Mouse (Mus musculus) left cerebral cortex, adult 2 months (tissue): ENCODE results near the gene Tas2r118. TPM values are rescaled to one million over a fixed set of nuclear protein-coding genes. Genes with fewer than 3 reads are reported as not detected.

Experiments
- DNase-seq, 2 experiments: peaks; one replicate each; pipeline ENCODE4 v3.0.0; 2021 to 2022; ENCODE audit warnings: low spot score in 2 of 2, mixed read lengths in 1 of 2; ENCODE audit errors: extremely low spot score in 1 of 2
- H3K27ac ChIP-seq: fragments of 200-600 bp; 2 replicates; pipeline ENCODE4 v1.8.1; 2022
- H3K4me3 ChIP-seq: fragments of 200-600 bp; 2 replicates; pipeline ENCODE4 v1.8.1; 2022
- CTCF ChIP-seq: fragments of 200-600 bp; IDR thresholded peaks from 2 replicates; pipeline ENCODE4 v1.8.1; 2022; ENCODE audit warnings: antibody characterized with exemption, mild to moderate bottlenecking, moderate library complexity
- intact Hi-C: fragments of 180-260 bp; cut with DNase I; formaldehyde crosslinking; loops from one replicate; pipeline ENCODE4 v1.15.1; 2025
- long read RNA-seq, 2 experiments: library from polyadenylated mRNA; stranded (forward); transcript quantifications; one replicate each; pipeline ENCODE4 v2.0.0; 2021; ENCODE audit warnings: borderline mapping rate in 2 of 2
- total RNA-seq, 2 experiments: library from RNA; stranded (reverse); gene quantifications; 2 replicates each; pipeline ENCODE4 v1.2.3; 2021

Gene Tas2r118
- not detected for total RNA-seq
- long read RNA-seq, experiment 1: 0 reads
- long read RNA-seq, experiment 2: 0 reads

GRCm38 (mm10) chr6:23969960-23970359 lies at the start of gene Tas2r118:
Tas2r118 (minus strand) TSS chr6:23970060.
- intact Hi-C loops: loop anchor here (5.0 kb wide), 2 partner anchors 118 to 437 kb away; no protein-coding TSS in a partner anchor
- H3K27ac ChIP-seq: no peak within 1 kb of the TSS
- H3K4me3 ChIP-seq: no peak within 1 kb of the TSS
- TF ChIP-seq CTCF: no peak
- no peak for DNase-seq

GRCm38 (mm10) chr6:24018320-24018719 lies 48.5 kb upstream of the Tas2r118 start:
- TF ChIP-seq CTCF: no peak
- Histone ChIP-seq H3K4me3 (no peak overlapping the region), H3K27ac (no peak overlapping the region)
- no peak for DNase-seq
- intact Hi-C loops: no loop called here

GRCm38 (mm10) chr6:23993276-23993675 lies 23.4 kb upstream of the Tas2r118 start:
- H3K4me3 ChIP-seq: no peak overlapping the region
- DNase-seq: no peak
- no peak overlapping the region; the same call in 1 of the 2 replicates for H3K27ac ChIP-seq
- intact Hi-C loops: loop anchor here (1.0 to 5.0 kb wide), 2 partner anchors 26 to 414 kb away; no protein-coding TSS in a partner anchor
- no peak for TF ChIP-seq CTCF

GRCm38 (mm10) chr6:23990687-23991387 lies 21.0 kb upstream of the Tas2r118 start:
- Histone ChIP-seq H3K4me3 (no peak overlapping the region), H3K27ac (no peak overlapping the region)
- TF ChIP-seq CTCF: no peak
- DNase-seq: no peak
- intact Hi-C loops: loop anchor here (5.0 kb wide), 1 partner anchor 416 kb away; no protein-coding TSS in a partner anchor

GRCm38 (mm10) chr6:23986293-23986692 lies 16.4 kb upstream of the Tas2r118 start:
- intact Hi-C loops: no loop called here
- H3K4me3 ChIP-seq: no peak overlapping the region
- DNase-seq: no peak

GRCm38 (mm10) chr6:23966980-23967379 lies 2.9 kb downstream of the Tas2r118 start:
- DNase-seq: no peak
- TF ChIP-seq CTCF: no peak
- intact Hi-C loops: loop anchor here (1.0 to 5.0 kb wide), 3 partner anchors 26 to 440 kb away; no protein-coding TSS in a partner anchor
- H3K27ac ChIP-seq: peak overlapping the region; percentile 55
- H3K4me3 ChIP-seq: no peak overlapping the region

More at GRCm38 (mm10) chr6:23986293-23986692, 16.4 kb upstream of the Tas2r118 start:
- H3K27ac ChIP-seq: no peak overlapping the region
- no peak for TF ChIP-seq CTCF

GRCm38 (mm10) chr6:23965925-23966324 lies 3.9 kb downstream of the Tas2r118 start:
- DNase-seq: no peak

GRCm38 (mm10) chr6:23963741-23964140 lies 6.1 kb downstream of the Tas2r118 start:
- H3K4me3 ChIP-seq: no peak overlapping the region
- no peak overlapping the region; the same call in 1 of the 2 replicates for H3K27ac ChIP-seq
- no peak for DNase-seq
- no peak for TF ChIP-seq CTCF
- intact Hi-C loops: no loop called here

More at GRCm38 (mm10) chr6:23965925-23966324, 3.9 kb downstream of the Tas2r118 start:
- no peak for TF ChIP-seq CTCF
- Histone ChIP-seq H3K27ac (no peak overlapping the region), H3K4me3 (no peak overlapping the region)
- intact Hi-C loops: loop anchor here (5.0 kb wide), 2 partner anchors 114 to 441 kb away; no protein-coding TSS in a partner anchor

GRCm38 (mm10) chr6:23940776-23941175 lies 29.1 kb downstream of the Tas2r118 start:
- intact Hi-C loops: no loop called here
- Histone ChIP-seq H3K27ac (no peak overlapping the region), H3K4me3 (no peak overlapping the region)
- no peak for DNase-seq
- TF ChIP-seq CTCF: no peak

GRCm38 (mm10) chr6:23938575-23939488 lies 31.0 kb downstream of the Tas2r118 start:
- no peak for DNase-seq
- TF ChIP-seq CTCF: no peak
- Histone ChIP-seq H3K27ac (no peak overlapping the region), H3K4me3 (no peak overlapping the region)
- intact Hi-C loops: no loop called here

- Histone ChIP-seq H3K4me3 (no peak overlapping the region), H3K27ac (no peak overlapping the region)
- intact Hi-C loops: no loop called here
- no peak for TF ChIP-seq CTCF
- DNase-seq: no peak
Measured at GRCm38 (mm10) chr6:23936414-23936813, 33.4 kb downstream of the Tas2r118 start.

GRCm38 (mm10) chr6:23923806-23924205 lies 46.1 kb downstream of the Tas2r118 start:
- no peak overlapping the region for H3K4me3 ChIP-seq
- intact Hi-C loops: no loop called here
- no peak for DNase-seq
- H3K27ac ChIP-seq: no peak overlapping the region
- no peak for TF ChIP-seq CTCF

Other genes with a start within 250 kb of the Tas2r118 start
- 10 to 100 TPM; 82.4 to 91.4 TPM for gene Cadps2, start 130.6 kb downstream of the Tas2r118 start, total RNA-seq
- gene Slc13a1, start 198.0 kb upstream of the Tas2r118 start, total RNA-seq: under 1 TPM; 0.41 to 0.82 TPM